Mouse (Mus musculus) embryonic facial prominence, embryonic 10.5 days (tissue): ENCODE results near the gene Jarid2. TPM values are rescaled to one million over a fixed set of nuclear protein-coding genes. Genes with fewer than 3 reads are reported as not detected.

Experiments
- DNase-seq: peaks from one replicate; pipeline ENCODE4 v3.0.0-alpha.2; 2017; ENCODE audit warnings: low spot score
- H3K27ac ChIP-seq: fragments of 300-500 bp; sonication (generic); replicated peaks from 2 replicates; pipeline ENCODE4 v1.5.1; 2016; ENCODE audit warnings: mild to moderate bottlenecking
- H3K27me3 ChIP-seq: fragments of 300-500 bp; sonication (generic); replicated peaks from 2 replicates; pipeline ENCODE4 v1.6.1; 2016; ENCODE audit warnings: low read depth, mild to moderate bottlenecking; ENCODE audit not compliant: poor library complexity, severe bottlenecking
- H3K36me3 ChIP-seq: fragments of 300-500 bp; sonication (generic); replicated peaks from 2 replicates; pipeline ENCODE4 v1.6.1; 2016; ENCODE audit warnings: mild to moderate bottlenecking, moderate library complexity
- H3K4me1 ChIP-seq: fragments of 300-500 bp; sonication (generic); 2 replicates; pipeline ENCODE4 v1.6.1; 2016
- H3K4me3 ChIP-seq: fragments of 300-500 bp; sonication (generic); 2 replicates; pipeline ENCODE4 v1.5.1; 2016; ENCODE audit warnings: mild to moderate bottlenecking, moderate library complexity
- H3K9me3 ChIP-seq: fragments of 300-500 bp; sonication (generic); 2 replicates; pipeline ENCODE4 v1.6.1; 2016; ENCODE audit warnings: mild to moderate bottlenecking
- WGBS: fragments of 180-500 bp; shearing (Covaris S2); methylation state at CpG from one replicate; pipeline ENCODE4 v1.1.7; 2016; 5-methylcytosine and 5-hydroxymethylcytosine counted together
- polyA plus RNA-seq: library from polyadenylated mRNA; unstranded; fragments of >200 nt; fragmentation: Nextera tagmentation; extraction: Ambion mirVana; gene quantifications from 2 replicates; pipeline ENCODE4 v1.2.1, GENCODE M21; 2016

Jarid2 gene
- polyA plus RNA-seq, 1 experiment from 2014 or later, result 54.9 TPM

DNA sequence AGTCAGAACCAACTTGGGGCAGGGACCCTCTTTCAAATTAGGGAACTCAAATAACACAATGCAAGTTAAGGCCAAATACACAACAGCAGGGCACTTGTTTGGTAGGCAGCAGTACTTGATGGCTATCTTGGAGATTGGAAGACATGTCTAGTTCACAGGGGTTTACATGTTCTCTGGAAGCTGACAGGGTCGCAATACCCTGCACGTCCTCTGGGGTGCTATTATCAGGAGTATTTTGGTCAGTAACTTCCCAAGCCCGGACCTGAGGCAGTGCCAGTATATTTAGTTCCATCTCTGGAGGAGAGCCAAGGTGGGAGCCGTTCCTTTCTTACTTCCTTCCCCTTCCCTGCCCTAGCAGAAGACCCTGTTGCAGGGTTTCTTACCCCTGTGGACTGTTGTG, 186.7 kb downstream of the Jarid2 start:
- Histone ChIP-seq H3K36me3 (peaks cover 100% of the 10 kb centered on the region), H3K27ac (no peak overlapping the region), H3K4me1 (no peaks in the 10 kb centered on the region), H3K27me3 (no peaks in the 10 kb centered on the region), H3K4me3 (no peak overlapping the region), H3K9me3 (no peaks in the 10 kb centered on the region)
- WGBS, result 83% methylated on average over 4 of the region's 4 CpGs
- peak; percentile 30 for DNase-seq

DNA sequence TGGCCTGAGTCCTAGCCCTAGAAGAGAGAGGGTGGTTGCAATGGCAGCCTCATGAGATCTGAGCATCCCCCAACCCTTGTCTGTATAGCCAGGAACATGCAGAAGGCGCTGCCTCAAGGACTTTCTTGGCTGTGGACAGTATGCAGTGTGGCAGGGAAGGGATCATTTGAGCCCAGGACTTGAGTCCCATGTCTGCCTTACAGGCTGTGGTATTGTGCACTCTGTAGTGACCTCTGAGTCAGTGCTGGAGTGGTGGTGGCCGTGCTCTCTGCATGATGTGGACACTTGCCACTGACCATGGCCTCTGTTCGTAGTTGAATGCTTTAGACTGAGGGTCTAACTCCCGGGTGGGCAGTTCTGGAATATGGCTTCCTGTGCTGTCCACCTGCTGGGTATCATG, 187.9 kb downstream of the Jarid2 start:
- no peaks in the 10 kb centered on the region for H3K4me1 ChIP-seq
- WGBS, result 95% methylated on average over 4 of the region's 4 CpGs
- H3K27me3 ChIP-seq, result no peaks in the 10 kb centered on the region
- H3K36me3 ChIP-seq, result peaks cover 100% of the 10 kb centered on the region
- H3K27ac ChIP-seq, result no peak overlapping the region
- no peak overlapping the region for H3K4me3 ChIP-seq
- DNase-seq, result no peak
- H3K9me3 ChIP-seq, result no peaks in the 10 kb centered on the region

DNA sequence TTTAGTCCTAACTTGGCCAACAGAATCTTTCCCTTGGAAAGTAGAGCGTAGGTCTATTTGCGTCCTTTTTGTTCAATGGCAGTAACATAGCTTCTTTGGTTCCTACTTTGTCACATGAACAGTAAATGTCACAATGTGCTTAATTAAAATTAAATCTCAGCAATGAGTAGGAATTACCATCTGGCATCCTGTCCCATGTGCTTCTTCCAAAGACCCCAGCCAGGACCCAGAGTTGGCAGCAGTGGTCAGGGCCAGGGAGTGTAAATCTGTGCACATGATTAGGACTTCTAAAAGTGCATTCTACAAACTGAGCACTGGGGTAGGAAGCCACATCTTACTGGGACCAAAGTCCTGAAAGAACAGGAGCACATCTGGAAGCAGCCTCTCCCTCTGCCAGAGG, 189.0 kb downstream of the Jarid2 start:
- Histone ChIP-seq H3K4me1 (no peaks in the 10 kb centered on the region), H3K9me3 (no peaks in the 10 kb centered on the region), H3K36me3 (peaks cover 100% of the 10 kb centered on the region), H3K27ac (no peak overlapping the region), H3K27me3 (no peaks in the 10 kb centered on the region), H3K4me3 (no peak overlapping the region)
- DNase-seq, result no peak
- WGBS, result 95% methylated on average over 2 of the region's 2 CpGs

DNA sequence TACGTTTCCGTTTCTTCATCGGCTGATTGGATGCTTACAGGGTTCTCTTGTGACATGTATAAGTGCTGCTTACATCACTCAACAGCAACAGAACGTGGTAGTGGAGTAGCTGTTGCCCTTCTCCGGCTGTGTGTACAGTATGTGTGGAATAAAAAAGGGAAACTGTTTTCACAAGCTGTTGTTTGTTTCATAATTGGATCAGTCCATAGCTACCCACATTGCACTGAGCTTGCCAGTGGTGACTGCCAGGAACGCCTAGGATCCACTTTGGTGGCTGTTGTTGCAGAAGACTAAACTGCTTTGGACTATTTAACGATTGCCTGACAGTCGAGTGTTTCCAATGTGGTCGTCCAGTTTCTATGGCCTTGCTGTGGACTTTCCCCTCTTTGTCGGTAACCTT, 191.8 kb downstream of the Jarid2 start:
- H3K4me1 ChIP-seq, result no peaks in the 10 kb centered on the region
- no peak overlapping the region for H3K4me3 ChIP-seq
- H3K9me3 ChIP-seq, result no peaks in the 10 kb centered on the region
- H3K27ac ChIP-seq, result no peak overlapping the region
- 89% methylated on average over 10 of the region's 10 CpGs for WGBS
- peaks cover 100% of the 10 kb centered on the region for H3K36me3 ChIP-seq
- DNase-seq, result no peak
- H3K27me3 ChIP-seq, result no peaks in the 10 kb centered on the region

DNA sequence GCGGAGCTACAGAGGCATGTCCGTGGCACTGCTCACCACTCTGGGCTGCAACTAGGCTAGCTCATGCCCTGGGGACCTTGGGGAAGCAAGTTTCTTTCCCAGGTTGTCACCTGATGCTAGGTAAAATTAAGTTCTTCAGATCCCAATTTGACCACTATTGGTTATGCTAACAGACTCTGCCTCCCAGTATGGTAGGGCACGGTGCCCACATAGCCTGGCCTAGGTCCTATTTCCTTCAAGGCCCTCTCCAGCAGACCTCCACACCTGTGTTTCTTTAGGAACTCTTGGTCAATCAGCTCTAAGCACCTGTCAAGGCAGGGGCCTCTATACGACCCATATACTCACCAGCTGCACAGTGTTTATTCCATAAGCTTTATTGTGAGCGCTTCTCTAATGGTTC, 192.4 kb downstream of the Jarid2 start:
- H3K4me3 ChIP-seq, result no peak overlapping the region
- peaks cover 100% of the 10 kb centered on the region for H3K36me3 ChIP-seq
- no peaks in the 10 kb centered on the region for H3K9me3 ChIP-seq
- 94% methylated on average over 5 of the region's 5 CpGs for WGBS
- H3K27me3 ChIP-seq, result no peaks in the 10 kb centered on the region
- H3K4me1 ChIP-seq, result no peaks in the 10 kb centered on the region
- DNase-seq, result no peak
- no peak overlapping the region for H3K27ac ChIP-seq

DNA sequence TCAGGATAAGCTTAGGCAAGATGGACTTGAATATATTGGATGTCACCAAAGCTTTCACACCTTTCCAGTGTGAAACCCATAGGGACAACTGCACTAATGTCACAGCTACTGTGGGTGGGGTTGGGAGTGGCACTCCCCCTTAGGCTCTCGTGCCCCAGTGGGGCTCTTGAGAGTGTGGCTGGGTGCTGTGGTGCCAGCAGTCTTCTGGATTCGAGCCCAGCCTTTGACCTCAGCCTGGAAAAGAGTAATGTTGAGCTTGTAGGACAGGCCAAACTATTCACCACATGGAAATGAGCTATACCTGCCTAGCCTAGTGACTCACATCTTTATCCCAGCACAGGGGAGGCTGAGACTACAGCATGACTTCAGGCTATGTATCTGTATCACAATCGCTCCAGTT, 194.8 kb downstream of the Jarid2 start:
- Histone ChIP-seq H3K4me1 (no peaks in the 10 kb centered on the region), H3K36me3 (peaks cover 89% of the 10 kb centered on the region), H3K9me3 (no peaks in the 10 kb centered on the region), H3K27ac (no peak overlapping the region), H3K4me3 (no peak overlapping the region), H3K27me3 (no peaks in the 10 kb centered on the region)
- no peak for DNase-seq
- 92% methylated on average over 3 of the region's 3 CpGs for WGBS

DNA sequence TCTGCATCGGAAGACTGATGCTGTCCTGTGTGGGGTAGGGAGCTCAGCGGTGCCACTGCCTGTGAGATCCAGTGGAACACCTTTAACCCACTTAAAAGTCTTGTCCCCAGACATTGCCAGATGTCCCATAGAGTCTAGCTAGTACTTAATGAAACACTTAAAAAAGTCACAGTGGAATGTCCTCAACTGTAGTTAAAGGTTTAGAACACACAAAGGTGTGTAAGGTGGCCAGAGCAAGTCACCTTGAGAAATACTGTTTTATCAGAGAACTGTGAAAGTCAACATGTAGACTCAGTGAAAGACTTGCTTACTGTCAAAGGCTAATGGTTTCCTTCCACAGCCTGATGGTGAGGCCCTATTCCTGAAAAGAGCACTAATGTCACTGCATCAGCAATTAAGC, 195.9 kb downstream of the Jarid2 start:
- no peak for DNase-seq
- no peaks in the 10 kb centered on the region for H3K27me3 ChIP-seq
- WGBS, result 97% methylated on average over 2 of the region's 2 CpGs
- no peak overlapping the region for H3K27ac ChIP-seq
- no peak overlapping the region for H3K4me3 ChIP-seq
- no peaks in the 10 kb centered on the region for H3K4me1 ChIP-seq
- H3K9me3 ChIP-seq, result no peaks in the 10 kb centered on the region
- peaks cover 87% of the 10 kb centered on the region for H3K36me3 ChIP-seq

DNA sequence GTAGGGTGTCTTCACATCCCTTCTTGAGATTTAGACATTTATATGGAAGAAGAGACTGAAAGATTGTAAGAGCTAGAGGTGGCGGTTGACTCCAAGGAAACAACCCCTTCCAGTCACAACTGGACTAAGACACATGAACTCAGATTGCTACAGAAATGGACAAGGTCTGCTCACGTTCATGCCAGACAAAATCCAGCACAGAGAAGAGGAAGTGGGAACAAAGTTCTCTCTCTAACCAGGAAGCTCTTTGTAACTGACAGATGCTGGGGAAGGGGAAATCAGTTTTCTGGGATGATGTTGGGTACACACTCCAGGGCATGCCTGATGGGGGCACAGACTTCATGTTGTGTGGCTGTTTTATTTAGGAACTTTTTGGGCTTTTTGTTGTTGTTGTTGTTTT, 197.0 kb downstream of the Jarid2 start:
- no peaks in the 10 kb centered on the region for H3K9me3 ChIP-seq
- peaks cover 85% of the 10 kb centered on the region for H3K36me3 ChIP-seq
- H3K27me3 ChIP-seq, result no peaks in the 10 kb centered on the region
- no peak overlapping the region for H3K4me3 ChIP-seq
- DNase-seq, result no peak
- no peak overlapping the region for H3K27ac ChIP-seq
- no peaks in the 10 kb centered on the region for H3K4me1 ChIP-seq
- WGBS, result 83% methylated on average over 2 of the region's 2 CpGs

DNA sequence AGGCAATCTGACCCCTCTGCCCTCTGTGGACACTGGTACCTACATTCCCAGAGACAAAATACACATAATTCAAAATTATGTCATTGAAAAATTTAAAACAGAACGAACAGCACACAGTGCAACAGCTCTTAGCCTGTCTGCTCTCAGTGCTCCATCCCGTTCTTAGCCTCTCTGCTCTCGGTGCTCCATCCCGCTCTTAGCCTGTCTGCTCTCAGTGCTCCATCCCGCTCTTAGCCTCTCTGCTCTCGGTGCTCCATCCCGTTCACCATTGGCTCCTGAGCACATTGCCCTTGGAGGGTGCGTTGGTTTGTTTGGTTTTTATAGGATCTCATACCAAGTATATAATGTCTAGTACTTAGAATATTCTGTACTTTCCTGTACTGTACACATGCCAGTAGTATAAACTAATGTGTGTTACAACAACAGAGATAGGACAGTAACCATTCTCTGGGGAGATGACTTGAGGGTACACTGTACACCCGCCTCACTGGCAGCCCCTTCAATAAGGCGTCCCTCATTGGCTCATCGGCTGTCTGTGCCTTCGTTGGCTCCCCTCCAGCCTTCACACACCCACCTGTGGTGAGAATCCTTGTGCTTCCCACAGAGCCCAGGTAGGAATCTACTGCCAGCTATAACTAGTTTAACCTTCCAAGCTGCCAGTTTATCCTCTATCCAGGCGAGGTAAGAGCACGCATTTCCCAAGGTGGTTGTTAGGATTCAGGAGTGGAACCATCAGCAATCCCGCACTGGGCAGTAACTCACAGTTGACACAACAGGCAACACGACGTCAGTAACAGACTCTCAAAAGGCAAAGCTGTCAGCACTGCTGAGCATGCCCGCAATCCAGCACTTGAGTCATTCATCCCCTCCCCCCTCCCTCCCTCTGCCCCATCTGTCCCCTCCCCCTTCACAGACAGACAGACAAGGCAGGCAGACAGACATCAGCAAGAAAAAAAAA, 203.3 kb downstream of the Jarid2 start:
- Histone ChIP-seq H3K36me3 (peaks cover 26% of the 10 kb centered on the region), H3K4me3 (no peak overlapping the region), H3K27me3 (no peaks in the 10 kb centered on the region), H3K4me1 (peaks cover 13% of the 10 kb centered on the region), H3K9me3 (no peaks in the 10 kb centered on the region), H3K27ac (no peak overlapping the region)
- WGBS, result 78% methylated on average over 18 of the region's 18 CpGs
- no peak for DNase-seq

DNA sequence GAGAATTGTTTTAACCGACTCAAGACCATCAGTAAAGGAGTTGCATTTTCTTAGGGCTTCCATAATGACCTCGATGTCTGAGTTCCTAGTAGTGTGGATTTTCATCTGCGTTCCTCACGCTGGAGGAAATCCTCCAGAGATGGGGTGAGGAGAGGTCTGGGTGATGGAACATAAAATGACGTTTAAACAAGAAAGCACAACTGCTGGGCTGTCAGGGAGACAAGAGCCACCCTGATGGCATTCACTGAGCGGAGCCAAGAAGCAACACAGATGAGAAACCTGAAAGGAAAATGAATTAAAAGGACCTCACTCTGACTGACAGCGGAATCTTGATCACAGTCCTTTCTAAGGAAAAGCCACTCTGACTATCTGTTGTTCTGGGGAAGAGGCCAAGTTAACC, 204.3 kb downstream of the Jarid2 start:
- no peaks in the 10 kb centered on the region for H3K9me3 ChIP-seq
- H3K27ac ChIP-seq, result no peak overlapping the region
- 71% methylated on average over 7 of the region's 7 CpGs for WGBS
- peaks cover 13% of the 10 kb centered on the region for H3K4me1 ChIP-seq
- no peak overlapping the region for H3K4me3 ChIP-seq
- peaks cover 23% of the 10 kb centered on the region for H3K36me3 ChIP-seq
- H3K27me3 ChIP-seq, result no peaks in the 10 kb centered on the region
- DNase-seq, result no peak

DNA sequence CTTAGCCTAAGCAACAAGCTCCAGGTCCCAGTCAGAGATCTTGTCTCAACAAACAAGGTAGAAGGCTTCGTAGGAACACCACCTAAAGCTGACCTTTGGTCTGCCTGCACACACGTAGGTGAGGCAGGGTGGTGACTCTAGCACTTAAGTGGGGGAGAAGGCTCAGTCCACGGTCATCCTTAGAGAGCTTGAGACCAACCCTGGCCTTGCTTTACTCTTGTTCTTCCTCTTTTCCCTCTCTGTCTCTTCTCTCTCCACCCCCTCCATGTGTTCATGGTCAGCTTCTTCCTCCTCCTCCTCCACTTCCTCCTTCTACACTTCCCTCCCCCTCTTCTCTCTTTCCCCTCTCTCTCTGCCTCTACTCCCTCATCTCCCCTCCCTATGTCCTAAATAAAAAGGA, 208.4 kb downstream of the Jarid2 start:
- DNase-seq, result no peak
- no peak overlapping the region for H3K27ac ChIP-seq
- no peaks in the 10 kb centered on the region for H3K27me3 ChIP-seq
- peaks cover 4% of the 10 kb centered on the region; the same call in 1 of the 2 replicates for H3K36me3 ChIP-seq
- peaks cover 11% of the 10 kb centered on the region for H3K4me1 ChIP-seq
- no peak overlapping the region for H3K4me3 ChIP-seq
- H3K9me3 ChIP-seq, result no peaks in the 10 kb centered on the region
- WGBS, result 89% methylated on average over 3 of the region's 3 CpGs

DNA sequence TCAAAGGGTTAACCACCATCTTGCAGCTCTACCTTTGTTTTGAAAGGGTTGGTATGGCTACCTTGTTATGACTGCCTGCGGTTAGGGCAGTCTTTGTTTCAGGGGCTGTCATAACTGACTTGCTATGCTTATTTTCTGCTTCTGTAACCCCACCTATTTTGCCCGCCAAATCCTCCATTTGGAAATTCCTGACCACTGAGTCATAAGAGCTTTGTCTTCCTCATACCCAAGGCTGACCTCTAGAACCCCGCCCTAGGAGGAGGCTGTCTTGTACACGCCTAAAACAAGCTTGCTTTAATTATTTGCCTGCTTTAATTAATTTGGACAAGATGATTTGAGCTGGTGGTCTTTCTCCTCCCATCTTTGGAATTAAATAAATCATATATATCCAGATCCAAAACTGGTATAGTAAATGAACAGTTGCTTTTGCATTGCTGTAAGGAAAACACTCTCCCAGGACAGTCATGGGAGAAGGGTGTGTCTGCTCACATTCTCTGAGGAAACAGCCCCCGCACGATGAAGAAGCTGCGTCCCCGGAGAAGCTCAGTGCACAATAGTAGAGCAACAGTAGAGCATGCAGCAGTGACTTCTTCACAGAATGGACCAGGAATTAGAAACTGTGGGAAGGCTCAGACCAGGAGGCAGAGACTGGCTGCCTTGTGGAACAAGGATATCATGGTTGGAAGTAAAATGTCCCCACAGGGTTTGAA, 210.2 kb downstream of the Jarid2 start:
- no peaks in the 10 kb centered on the region for H3K4me1 ChIP-seq
- H3K4me3 ChIP-seq, result no peak overlapping the region
- no peaks in the 10 kb centered on the region for H3K9me3 ChIP-seq
- no peak for DNase-seq
- peaks cover 19% of the 10 kb centered on the region for H3K36me3 ChIP-seq
- no peaks in the 10 kb centered on the region for H3K27me3 ChIP-seq
- 79% methylated on average over 8 of the region's 8 CpGs for WGBS
- no peak overlapping the region for H3K27ac ChIP-seq

DNA sequence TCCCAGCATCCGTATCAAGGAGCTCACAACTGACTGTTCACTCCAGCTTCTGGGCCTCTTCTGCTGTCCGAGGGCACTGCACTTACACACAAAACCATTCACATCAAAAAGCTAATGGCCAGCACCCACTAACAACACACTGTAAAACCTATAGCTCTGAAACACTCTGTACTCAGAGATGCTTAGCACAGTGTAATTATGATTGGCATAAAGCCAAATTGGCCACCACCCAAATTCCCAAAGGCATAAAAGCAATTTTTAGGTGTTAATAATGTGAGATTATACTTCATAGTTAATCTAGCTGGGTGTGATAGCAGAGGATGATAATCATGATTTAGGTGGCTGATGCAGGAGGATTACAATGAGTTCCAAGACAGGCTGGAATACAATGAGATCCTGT, 214.3 kb downstream of the Jarid2 start:
- Histone ChIP-seq H3K27ac (no peak overlapping the region), H3K4me3 (no peak overlapping the region), H3K4me1 (peaks cover 21% of the 10 kb centered on the region; the same call in 1 of the 2 replicates), H3K36me3 (peaks cover 20% of the 10 kb centered on the region), H3K9me3 (no peaks in the 10 kb centered on the region), H3K27me3 (no peaks in the 10 kb centered on the region)
- 90% methylated on average over 2 of the region's 2 CpGs for WGBS
- DNase-seq, result no peak
